Mouse (Mus musculus): ENCODE results near the gene Lmo4.

Lmo4 gene

DNA sequence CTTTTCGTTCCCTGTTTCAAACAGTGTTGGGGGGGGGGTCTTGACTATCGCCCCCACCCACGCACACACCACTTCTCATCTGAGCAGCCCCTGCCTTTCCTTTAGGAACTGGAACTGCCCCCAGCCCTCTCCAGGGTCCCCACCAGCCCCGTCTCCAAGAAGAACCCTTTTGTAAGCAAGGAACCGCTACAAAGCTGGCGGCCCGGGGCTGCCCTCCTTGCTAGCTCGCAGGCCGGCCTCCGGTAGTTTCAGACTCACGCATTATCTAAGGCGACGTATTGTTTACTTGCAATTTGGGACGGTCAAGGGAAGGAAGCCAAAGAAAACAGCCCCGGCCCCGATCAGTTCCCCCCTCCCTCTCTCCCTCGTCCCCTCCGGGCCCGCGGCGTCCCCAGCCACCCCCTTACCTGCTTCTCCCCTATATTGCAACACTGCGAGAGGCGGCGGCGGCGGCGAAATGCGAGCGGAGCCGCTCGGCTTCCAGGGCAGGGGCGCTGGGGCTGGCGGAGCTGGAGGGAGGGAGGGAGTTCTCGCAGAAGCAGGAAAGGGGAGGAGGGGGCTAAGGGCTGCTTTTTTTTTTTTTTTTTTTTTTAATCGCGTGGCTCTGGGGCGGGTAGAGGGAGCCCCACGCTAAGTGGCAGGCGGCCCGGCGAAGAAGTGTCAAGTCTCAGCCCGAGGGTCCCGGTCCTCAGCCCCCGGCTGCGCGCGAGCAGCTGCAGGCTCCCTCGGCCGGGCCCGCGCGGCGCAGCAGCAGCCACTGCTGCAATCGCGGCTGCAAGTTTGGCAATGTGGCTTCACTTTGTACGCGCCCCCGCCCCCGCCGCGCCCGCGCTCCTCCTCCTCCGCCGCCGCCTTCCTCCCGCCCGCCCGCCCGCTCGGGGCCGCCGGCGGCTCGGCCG, at the start of gene Lmo4:
Gene Lmo4 (minus strand): TSS at position 808 of the 899 bp plus-strand sequence.
- DNase-seq (ENCODE audit: low spot score) = peak; percentile 89

DNA sequence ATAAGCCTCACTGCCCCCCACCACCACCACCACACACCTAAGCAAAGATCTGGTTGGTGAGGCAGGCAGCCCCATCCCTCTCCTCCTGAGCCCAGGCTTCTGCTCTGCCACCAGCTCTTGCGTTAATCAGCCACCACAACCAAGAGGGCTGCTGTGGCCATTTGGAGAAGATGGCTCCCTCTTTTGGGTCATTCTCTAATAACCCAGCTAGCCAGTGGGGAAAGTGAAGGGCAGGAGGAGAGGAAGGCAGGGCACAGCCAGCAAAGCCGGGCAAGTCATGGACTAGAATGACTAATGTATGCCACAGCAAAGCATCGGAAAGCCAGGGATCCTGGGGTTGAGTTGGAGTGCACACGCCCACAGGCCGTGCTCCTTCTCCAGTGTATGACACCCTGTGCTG, 49.3 kb upstream of the Lmo4 start:
- DNase-seq (ENCODE audit: low spot score) = no peak

DNA sequence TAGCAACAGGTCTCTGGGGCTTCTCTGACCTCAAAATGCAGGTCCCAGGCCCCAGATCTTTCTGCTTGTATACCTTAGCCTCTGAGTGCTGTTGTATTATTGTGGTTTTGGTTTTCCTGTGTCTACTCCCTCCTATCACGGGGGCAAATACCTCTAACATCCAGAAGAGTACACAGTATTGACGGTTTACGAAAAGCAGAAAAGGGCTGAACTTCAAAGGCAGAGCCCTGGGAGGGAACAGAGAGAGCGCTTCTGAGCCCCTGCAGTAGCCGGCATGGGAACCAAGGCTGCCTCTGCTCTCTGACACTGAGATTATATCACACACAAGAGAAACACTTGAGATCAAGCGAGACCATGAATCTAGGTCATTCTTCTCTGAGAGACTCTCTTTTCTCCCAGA, 48.0 kb upstream of the Lmo4 start:
- no peak for DNase-seq (ENCODE audit: low spot score)

DNA sequence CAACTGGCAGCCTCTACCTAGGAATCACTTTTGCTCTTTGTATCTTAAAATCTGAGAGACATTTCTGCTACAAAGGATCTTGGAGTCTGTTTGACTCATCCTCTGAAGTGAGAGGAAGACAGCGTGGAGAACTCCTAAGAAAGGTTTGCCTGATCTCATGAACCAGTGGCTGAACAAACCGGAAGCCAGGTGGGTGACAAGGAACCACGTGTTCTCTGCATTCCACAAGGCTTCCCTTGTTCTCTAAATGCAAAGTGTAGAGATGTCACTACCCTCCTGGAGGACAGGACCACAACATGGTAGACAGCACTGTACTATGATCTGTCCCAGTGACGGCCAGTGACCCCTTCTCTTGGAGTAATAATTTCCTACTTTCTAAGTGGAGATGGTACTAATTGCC, 47.1 kb upstream of the Lmo4 start:
- DNase-seq (ENCODE audit: low spot score) = no peak

DNA sequence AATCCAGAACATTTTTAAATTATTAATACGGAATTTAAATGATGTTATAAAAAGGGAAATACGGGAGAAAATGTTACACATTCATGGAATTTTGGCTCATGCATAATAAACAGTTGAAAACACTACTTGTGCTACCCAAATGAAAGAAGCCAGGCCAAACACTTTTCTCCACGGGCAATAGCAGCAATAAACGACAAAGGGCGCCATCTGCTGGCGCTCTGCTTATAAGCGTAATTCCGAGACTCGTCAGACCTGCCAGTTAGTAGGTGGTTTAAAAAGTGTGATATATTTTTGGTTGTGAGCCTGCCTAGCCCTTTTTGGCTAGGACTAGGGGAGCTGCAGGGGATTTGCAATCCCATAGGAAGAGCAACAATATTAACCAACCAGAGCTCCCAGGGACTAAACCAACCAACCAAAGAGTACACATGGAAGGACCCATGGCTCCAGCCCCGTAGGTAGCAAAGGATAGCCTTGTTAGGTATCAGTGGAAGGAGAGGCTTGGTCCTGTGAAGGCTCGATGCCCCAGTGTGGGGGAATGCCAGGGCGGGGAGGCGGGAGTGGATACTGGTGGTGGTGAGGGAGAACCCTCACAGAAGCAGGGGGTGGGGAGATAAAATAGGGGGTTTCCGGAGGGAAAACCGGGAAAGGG, 37.1 kb upstream of the Lmo4 start:
- peak; percentile 35 for DNase-seq (ENCODE audit: low spot score)

DNA sequence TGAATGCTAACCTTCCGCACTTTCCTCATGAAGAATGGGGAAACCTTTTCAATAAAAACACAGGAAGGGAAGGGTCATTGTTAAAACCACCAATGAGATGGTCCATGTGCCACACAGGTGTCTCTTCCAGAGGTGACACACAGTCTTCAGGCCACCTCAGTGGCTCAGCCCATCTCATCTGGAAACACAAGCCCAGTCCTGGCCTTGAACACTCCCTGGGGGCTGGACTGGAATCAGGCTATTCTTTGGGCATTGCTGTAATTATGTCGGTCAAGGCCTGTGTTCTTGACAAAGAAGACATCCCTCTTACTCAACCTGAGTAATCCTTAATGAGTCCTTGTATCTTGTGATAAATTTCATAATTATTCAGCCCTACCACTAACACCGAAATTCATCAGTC, 36.1 kb upstream of the Lmo4 start:
- DNase-seq (ENCODE audit: low spot score) = no peak

DNA sequence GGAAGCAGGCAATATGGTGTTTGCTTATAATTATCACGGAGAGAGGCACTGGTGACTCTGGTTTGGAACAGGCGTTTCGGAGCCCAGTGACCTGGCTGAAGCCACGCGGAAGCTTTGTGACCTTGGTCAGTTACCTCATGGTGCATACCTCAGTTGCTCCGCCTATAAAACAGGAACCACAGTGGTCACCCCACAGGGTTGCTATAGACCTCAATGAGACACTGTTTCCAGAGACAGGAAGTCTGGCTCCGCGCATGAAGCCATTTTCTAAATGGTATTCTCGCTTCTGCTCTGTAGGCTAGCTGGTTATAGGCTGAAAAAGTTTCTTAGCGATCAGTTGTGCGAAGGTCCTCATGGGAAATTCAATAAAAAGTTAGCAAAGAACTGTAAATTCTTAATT, 33.5 kb upstream of the Lmo4 start:
- DNase-seq (ENCODE audit: low spot score) = no peak

DNA sequence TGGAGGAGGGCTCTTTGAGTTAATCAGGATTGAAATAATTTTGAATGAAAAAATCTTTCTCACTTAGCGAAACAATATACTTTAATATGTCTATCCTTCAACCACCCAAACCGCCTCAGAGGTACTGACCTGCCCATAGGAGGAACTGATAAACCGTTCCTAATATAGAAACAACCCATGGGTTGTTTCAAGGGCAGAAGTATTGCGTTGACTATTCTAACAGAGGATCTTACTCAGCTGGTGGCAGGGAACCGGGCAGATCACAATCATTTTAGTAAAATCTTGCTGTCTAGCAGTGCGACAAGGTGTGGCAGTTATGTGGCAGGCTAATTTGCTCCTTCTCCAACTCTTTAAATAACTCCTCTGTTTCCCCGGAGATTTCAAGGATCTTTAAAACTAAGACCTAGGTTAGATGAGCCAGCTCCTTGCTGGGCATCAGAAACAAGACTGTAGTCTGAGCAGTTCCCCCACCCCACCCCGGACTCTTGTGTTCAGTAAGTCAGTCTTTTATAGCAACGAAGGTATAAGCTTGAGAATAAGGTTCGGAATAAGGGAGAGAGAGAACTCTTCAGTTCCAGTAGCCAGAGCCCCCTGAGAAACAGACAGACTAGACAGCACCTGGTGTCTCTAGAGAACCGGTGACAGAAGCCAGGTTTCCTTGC, 27.5 kb upstream of the Lmo4 start:
- DNase-seq (ENCODE audit: low spot score) = no peak

GRCm38 (mm10) chr3:144231931-144232330, 26.9 kb upstream of the Lmo4 start:
- no peak for DNase-seq (ENCODE audit: low spot score)

DNA sequence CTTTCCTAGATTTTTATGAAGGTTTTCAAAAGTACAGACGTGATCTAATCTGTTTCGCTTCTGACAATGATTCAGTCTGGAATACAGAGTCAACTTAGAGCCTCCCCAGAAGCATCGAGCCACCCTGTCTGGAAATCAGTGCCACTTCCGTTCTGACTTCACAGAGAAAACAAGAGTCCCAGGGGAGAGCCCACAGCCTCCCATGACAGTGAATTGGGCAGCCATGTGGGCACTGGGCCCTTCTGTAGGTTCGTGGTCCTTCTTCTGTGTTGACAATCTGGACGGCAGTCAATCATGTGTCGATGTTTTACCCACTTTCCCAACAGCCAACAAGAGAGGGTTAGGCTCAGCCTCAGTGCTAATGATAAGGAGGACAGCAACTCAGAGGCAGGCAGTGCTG, 26.4 kb upstream of the Lmo4 start:
- DNase-seq (ENCODE audit: low spot score) = no peak

- DNase-seq (ENCODE audit: low spot score) = no peak
Observed at GRCm38 (mm10) chr3:144230016-144230415, 25.0 kb upstream of the Lmo4 start.

GRCm38 (mm10) chr3:144229312-144229711, 24.3 kb upstream of the Lmo4 start:
- DNase-seq (ENCODE audit: low spot score) = no peak

GRCm38 (mm10) chr3:144225456-144226240, 20.6 kb upstream of the Lmo4 start:
- no peak for DNase-seq (ENCODE audit: low spot score)

- no peak for DNase-seq (ENCODE audit: low spot score)
Observed at GRCm38 (mm10) chr3:144224594-144224993, 19.6 kb upstream of the Lmo4 start.

DNA sequence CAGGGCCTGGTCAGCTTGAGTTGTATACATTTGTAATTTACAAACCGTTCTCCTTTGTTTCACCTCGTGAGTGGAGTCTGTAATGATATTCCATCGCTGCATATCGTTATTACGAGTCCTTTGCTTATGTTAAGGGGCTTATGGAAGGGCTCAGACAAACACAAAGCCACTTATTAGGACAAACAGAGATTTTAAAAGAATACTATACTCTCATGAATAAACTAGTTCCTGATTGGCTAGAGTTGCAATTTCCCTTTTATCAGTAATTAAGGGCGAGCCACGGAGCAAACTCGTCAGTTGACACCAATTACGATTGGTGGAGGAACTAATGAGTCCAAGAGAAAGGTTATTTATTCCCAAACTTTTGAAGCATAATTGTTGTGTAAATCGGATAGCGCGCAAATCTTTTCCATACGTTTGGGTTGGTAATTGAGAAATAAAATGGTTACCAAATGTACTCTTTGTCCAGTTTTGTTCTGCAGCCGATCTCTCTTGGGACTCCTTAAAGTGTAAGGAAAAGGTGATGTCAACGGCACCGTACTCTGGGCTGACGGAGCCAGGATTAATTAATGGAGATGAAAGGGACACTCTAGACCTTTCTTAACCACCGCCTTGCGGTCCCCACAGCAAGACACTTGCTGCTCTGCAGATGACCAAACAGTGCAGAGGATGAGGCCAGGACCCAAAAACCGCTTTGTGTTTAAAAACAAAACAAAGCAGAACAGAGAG, 18.5 kb upstream of the Lmo4 start:
- DNase-seq (ENCODE audit: low spot score) = no peak

DNA sequence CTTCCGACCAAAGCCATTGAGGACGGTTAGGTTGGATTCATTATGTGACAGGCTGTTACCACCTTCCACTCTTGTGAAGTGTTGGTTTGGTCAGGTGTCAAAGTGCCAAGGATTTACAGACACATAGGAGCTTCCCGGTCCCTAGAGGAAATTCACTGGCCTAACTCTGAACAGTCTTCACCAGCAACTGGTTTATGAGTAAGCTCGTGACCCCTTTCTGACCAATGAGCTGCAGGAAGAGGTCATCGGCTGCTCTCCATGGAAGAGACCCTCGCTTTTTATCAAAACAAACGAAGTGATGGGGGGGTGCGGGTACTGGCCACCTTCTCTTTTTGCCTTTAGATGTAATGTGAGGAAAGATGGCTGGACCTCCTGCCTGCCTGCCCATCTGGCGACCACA, 17.4 kb upstream of the Lmo4 start:
- no peak for DNase-seq (ENCODE audit: low spot score)

- DNase-seq (ENCODE audit: low spot score) = peak; percentile 43
Observed at GRCm38 (mm10) chr3:144207498-144207897, 2.5 kb upstream of the Lmo4 start.

DNA sequence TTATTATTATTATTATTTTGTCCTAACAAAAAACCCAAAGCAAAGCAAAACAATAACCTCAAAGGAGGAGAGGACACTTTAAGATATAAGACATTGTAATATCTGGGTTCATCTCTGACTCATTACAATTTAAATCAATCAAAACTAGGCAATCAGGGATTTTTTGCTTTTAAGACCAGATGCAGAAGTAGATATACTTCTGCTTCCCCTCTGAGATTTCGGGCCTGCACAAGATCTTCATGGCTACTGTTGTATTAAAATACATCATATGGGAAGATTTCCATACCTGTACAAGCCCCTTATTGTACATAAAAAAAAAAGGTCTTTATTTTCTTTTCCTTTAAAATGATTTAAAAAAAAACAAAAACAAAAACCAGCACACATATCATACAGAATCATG, 1.9 kb upstream of the Lmo4 start:
- no peak for DNase-seq (ENCODE audit: low spot score)

DNA sequence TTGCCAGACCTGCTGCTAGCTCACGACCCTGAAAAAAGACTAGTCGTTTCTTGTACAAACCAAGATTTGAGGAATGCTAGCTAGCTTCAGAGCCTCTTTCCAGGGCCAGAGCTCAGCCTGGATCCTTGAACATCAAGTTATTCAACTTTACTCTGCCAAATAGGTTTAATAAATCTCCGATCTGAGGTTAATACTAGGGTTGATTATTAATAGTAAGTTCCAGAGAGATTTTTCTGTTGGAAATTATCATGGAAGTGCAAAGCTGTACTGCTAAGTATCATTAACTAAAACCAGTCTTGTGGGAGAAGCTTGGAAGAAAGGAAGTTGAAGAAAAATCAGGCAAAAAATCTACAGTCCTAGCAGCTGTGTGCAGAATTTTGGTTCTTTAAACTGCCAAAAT, 1.2 kb upstream of the Lmo4 start:
- DNase-seq (ENCODE audit: low spot score) = no peak

GRCm38 (mm10) chr3:144205351-144206153, 532 bp upstream of the Lmo4 start:
- peak; percentile 98 for DNase-seq (ENCODE audit: low spot score)

DNA sequence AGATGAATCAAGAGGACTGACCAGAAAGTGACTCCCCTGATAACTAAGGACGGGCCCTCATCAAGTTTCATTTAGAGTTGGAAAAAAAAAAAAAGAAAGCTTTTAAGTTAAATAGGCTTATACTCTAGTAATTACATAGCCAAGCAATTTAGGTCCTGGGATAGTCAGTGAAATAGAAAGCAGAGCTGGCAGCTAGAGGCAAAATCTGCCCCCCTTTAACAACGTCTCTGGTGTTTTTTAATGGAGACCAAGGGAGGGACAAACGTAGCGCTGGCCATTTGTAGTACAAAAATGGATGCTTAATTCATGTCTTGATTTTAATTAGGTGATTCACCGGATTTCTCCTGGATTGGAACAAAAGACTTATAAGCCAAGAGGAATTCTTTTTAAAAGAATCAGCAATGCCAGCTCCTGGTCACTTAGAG, 1.0 kb downstream of the Lmo4 start:
- no peak for DNase-seq (ENCODE audit: low spot score)

Measured in yolk sac, embryonic 10.5 days (tissue).